Mouse (Mus musculus): ENCODE results near the gene Sspo. TPM values are rescaled to one million over a fixed set of nuclear protein-coding genes. Genes with fewer than 3 reads are reported as not detected.

Gene Sspo
- polyA plus RNA-seq, 1 experiment from 2014 or later, result 0.54 TPM

- H3K9ac ChIP-seq (ENCODE audit: low read depth, low read length), result no peak overlapping the region
- H3K27me3 ChIP-seq (ENCODE audit: control insufficient read depth, insufficient read depth, low read length), result no peaks in the 10 kb centered on the region
- H3K4me3 ChIP-seq (ENCODE audit: low read depth, low read length), result no peak overlapping the region
- no peaks in the 10 kb centered on the region for H3K4me1 ChIP-seq (ENCODE audit: control insufficient read depth, insufficient read depth, low read length)
- H3K4me2 ChIP-seq, result no peak overlapping the region
- H3K36me3 ChIP-seq (ENCODE audit: control insufficient read depth, insufficient read depth, low read length), result no peaks in the 10 kb centered on the region
- no peak overlapping the region for H3K27ac ChIP-seq (ENCODE audit: low read depth, low read length)
- 48% methylated on average over 1 of the region's 1 CpGs for WGBS (ENCODE audit: insufficient replicate concordance)
- H3K9me3 ChIP-seq (replicated peaks; ENCODE audit: control insufficient read depth, low read length), result no peaks in the 10 kb centered on the region
- ATAC-seq (replicated peaks; ENCODE audit: insufficient number of reproducible peaks, low FRiP score, low TSS enrichment), result no peak
These were observed 98.2 kb downstream of the Sspo start for GRCm38 (mm10) chr6:48546271-48546670.

DNA sequence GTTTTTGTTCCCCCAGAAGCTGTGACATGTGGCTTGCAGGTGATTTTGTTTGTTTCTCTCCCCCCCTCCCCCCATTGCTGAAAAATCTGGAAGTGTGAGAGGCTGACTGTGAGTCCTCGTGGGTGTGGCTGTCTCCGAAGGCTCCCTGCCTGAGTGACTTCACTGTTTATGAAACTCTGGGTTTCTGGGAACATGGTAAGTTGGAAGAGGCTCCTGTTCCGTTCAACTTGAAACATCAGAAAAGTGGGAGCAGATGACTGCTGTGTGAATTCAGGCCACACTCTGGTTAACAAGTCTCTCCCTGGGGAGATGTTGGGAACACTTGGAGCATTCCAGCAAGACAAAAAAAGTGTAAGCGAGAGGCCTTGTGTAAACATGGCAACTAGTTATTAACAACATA lies 98.8 kb downstream of the Sspo start:
- H3K4me1 ChIP-seq (ENCODE audit: control insufficient read depth, insufficient read depth, low read length), result no peaks in the 10 kb centered on the region
- no peak for ATAC-seq (replicated peaks; ENCODE audit: insufficient number of reproducible peaks, low FRiP score, low TSS enrichment)
- no peak overlapping the region for H3K4me2 ChIP-seq
- no peak overlapping the region for H3K9ac ChIP-seq (ENCODE audit: low read depth, low read length)
- no peak overlapping the region for H3K4me3 ChIP-seq (ENCODE audit: low read depth, low read length)
- no peaks in the 10 kb centered on the region for H3K36me3 ChIP-seq (ENCODE audit: control insufficient read depth, insufficient read depth, low read length)
- no peak overlapping the region for H3K27ac ChIP-seq (ENCODE audit: low read depth, low read length)
- no peaks in the 10 kb centered on the region for H3K27me3 ChIP-seq (ENCODE audit: control insufficient read depth, insufficient read depth, low read length)
- H3K9me3 ChIP-seq (replicated peaks; ENCODE audit: control insufficient read depth, low read length), result no peaks in the 10 kb centered on the region
- WGBS (ENCODE audit: insufficient replicate concordance), result 53% methylated on average over 4 of the region's 4 CpGs

GRCm38 (mm10) chr6:48548314-48548713 lies 100.3 kb downstream of the Sspo start:
- ATAC-seq (replicated peaks; ENCODE audit: insufficient number of reproducible peaks, low FRiP score, low TSS enrichment), result no peak
- Histone ChIP-seq H3K9ac (ENCODE audit: low read depth, low read length) (no peak overlapping the region), H3K27me3 (ENCODE audit: control insufficient read depth, insufficient read depth, low read length) (no peaks in the 10 kb centered on the region), H3K4me1 (ENCODE audit: control insufficient read depth, insufficient read depth, low read length) (no peaks in the 10 kb centered on the region), H3K4me2 (no peak overlapping the region), H3K4me3 (ENCODE audit: low read depth, low read length) (no peak overlapping the region), H3K27ac (ENCODE audit: low read depth, low read length) (no peak overlapping the region), H3K9me3 (replicated peaks; ENCODE audit: control insufficient read depth, low read length) (no peaks in the 10 kb centered on the region), H3K36me3 (ENCODE audit: control insufficient read depth, insufficient read depth, low read length) (no peaks in the 10 kb centered on the region)
- 75% methylated on average over 6 of the region's 6 CpGs for WGBS (ENCODE audit: insufficient replicate concordance)

Small RNA genes lying within 50 kb of the gene (microRNA-seq; reads per million reads assigned to microRNA genes)
- not detected for gene Gm24325 (ENCODE audit: borderline number of aligned reads)

Other genes starting within 250 kb of the Sspo start
- 14.7 and 15.4 TPM in 2 replicates for gene Krba1, start 52.6 kb upstream of the Sspo start, polyA plus RNA-seq (2014; fragmentation: Nextera tagmentation; extraction: Ambion mirVana)
- gene Zfp467, start 2.4 kb upstream of the Sspo start, polyA plus RNA-seq (2014; fragmentation: Nextera tagmentation; extraction: Ambion mirVana), result 17.3 and 17.8 TPM in 2 replicates
- 19.8 and 24.1 TPM in 2 replicates for gene Atp6v0e2, start 89.4 kb downstream of the Sspo start, polyA plus RNA-seq (2014; fragmentation: Nextera tagmentation; extraction: Ambion mirVana)
- 6.6 and 9.6 TPM in 2 replicates for gene Lrrc61, start 106.6 kb downstream of the Sspo start, polyA plus RNA-seq (2014; fragmentation: Nextera tagmentation; extraction: Ambion mirVana)
- gene Rarres2, start 124.6 kb downstream of the Sspo start, polyA plus RNA-seq (2014; fragmentation: Nextera tagmentation; extraction: Ambion mirVana), result 16.4 and 18.3 TPM in 2 replicates
- gene Gm45021, start 141.4 kb downstream of the Sspo start, polyA plus RNA-seq (2014; fragmentation: Nextera tagmentation; extraction: Ambion mirVana), result 0.77 and 1.3 TPM in 2 replicates
- gene Repin1, start 145.7 kb downstream of the Sspo start, polyA plus RNA-seq (2014; fragmentation: Nextera tagmentation; extraction: Ambion mirVana), result 22.0 and 26.5 TPM in 2 replicates
- gene Gm44965, start 145.7 kb downstream of the Sspo start, polyA plus RNA-seq (2014; fragmentation: Nextera tagmentation; extraction: Ambion mirVana), result not detected in 2 replicates
- 5.8 and 6.0 TPM in 2 replicates for gene Zfp775, start 153.8 kb downstream of the Sspo start, polyA plus RNA-seq (2014; fragmentation: Nextera tagmentation; extraction: Ambion mirVana)
- 0.66 and 0.83 TPM in 2 replicates for gene AI854703, start 178.5 kb downstream of the Sspo start, polyA plus RNA-seq (2014; fragmentation: Nextera tagmentation; extraction: Ambion mirVana)
- gene Gimap8, start 199.0 kb downstream of the Sspo start, polyA plus RNA-seq (2014; fragmentation: Nextera tagmentation; extraction: Ambion mirVana), result 0.26 and 0.68 TPM in 2 replicates
- 8.8 and 10.6 TPM in 2 replicates for gene Gimap9, start 227.9 kb downstream of the Sspo start, polyA plus RNA-seq (2014; fragmentation: Nextera tagmentation; extraction: Ambion mirVana)
- gene Gimap4, start 236.3 kb downstream of the Sspo start, polyA plus RNA-seq (2014; fragmentation: Nextera tagmentation; extraction: Ambion mirVana), result 8.6 and 10.0 TPM in 2 replicates